Mouse (Mus musculus): ENCODE measurements around the gene Casp2. TPM values are rescaled to one million over a fixed set of nuclear protein-coding genes. Genes with fewer than 3 reads are reported as not detected.

Casp2 gene
- polyA plus RNA-seq, 1 experiment = 16.0 TPM

DNA sequence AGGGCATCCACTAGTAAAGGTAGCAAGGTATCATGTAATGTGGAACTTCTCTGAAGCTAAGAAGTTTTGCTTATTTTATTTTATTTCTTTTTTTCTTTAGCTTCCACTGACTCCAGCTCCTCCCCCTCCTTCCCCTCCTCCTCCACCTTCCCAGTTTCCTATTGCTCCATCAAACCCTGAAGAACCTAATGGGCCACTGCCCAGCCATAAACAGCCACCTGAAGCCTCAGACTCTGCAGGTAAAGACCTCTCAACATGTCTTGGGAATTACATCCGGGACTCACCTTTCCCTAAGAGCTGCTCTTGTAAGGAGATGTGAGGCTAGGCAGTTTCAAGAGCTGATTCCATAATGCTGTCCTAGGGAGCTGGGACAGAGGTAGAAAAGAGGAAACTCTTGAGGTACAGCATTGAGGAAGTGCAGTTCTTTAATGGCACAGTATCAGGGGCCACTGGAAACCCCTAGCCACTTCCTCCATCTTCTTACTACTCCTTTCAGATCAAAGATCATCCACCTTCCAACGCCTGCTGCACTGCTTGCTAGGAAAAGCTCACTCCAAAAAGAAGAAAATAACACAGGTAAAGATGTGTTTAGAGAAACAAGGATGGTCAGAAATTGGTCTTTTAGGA, 45.8 kb downstream of the Casp2 start:
- TF ChIP-seq CTCF (IDR thresholded peaks at IDR 0.05; ENCODE audit: extremely low read depth, insufficient read length, insufficient replicate concordance, low read depth, low read length) (no peak), POLR2A (IDR thresholded peaks at IDR 0.05; ENCODE audit: low read depth, low read length) (no peak)
- Histone ChIP-seq H3K27me3 (ENCODE audit: control insufficient read depth, insufficient read depth, low read length) (no peaks in the 10 kb centered on the region; the same call in 1 of the 2 replicates), H3K4me1 (ENCODE audit: control insufficient read depth, insufficient read depth, insufficient read length, low read length) (peaks cover 6% of the 10 kb centered on the region; the same call in 1 of the 2 replicates), H3K36me3 (ENCODE audit: control insufficient read depth, insufficient read depth, low read length) (no peaks in the 10 kb centered on the region), H3K4me3 (ENCODE audit: low read depth, low read length) (no peak overlapping the region), H3K27ac (ENCODE audit: insufficient read depth, low read depth, low read length) (no peak overlapping the region)
- WGBS = 41% methylated on average over 2 of the region's 2 CpGs

DNA sequence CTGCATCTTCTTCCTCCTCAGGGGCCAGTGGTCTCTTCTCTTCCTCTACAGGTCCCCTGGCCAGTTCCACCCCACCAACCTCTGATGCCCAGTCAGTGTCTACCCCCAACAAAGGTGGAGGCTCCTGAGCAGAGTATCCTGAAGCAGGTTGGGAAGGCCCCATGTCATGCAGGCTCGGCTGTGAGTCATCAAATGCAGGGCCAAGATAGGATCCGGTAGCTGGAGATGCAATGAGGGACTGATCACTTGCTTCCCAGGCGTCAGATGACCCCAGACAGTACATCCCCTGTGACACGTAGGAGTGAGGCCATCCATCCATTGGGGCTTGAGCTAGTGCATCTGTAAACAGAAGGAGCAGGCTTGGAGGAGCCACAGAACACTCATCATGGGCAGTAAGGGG, 53.5 kb downstream of the Casp2 start:
- WGBS = 78% methylated on average over 4 of the region's 4 CpGs
- Histone ChIP-seq H3K4me1 (ENCODE audit: control insufficient read depth, insufficient read depth, insufficient read length, low read length) (no peaks in the 10 kb centered on the region), H3K27ac (ENCODE audit: insufficient read depth, low read depth, low read length) (no peak overlapping the region), H3K27me3 (ENCODE audit: control insufficient read depth, insufficient read depth, low read length) (peaks cover 12% of the 10 kb centered on the region), H3K4me3 (ENCODE audit: low read depth, low read length) (no peak overlapping the region), H3K36me3 (ENCODE audit: control insufficient read depth, insufficient read depth, low read length) (no peaks in the 10 kb centered on the region)
- TF ChIP-seq POLR2A (IDR thresholded peaks at IDR 0.05; ENCODE audit: low read depth, low read length) = no peak
- TF ChIP-seq CTCF (IDR thresholded peaks at IDR 0.05; ENCODE audit: extremely low read depth, insufficient read length, insufficient replicate concordance, low read depth, low read length) = no peak

DNA sequence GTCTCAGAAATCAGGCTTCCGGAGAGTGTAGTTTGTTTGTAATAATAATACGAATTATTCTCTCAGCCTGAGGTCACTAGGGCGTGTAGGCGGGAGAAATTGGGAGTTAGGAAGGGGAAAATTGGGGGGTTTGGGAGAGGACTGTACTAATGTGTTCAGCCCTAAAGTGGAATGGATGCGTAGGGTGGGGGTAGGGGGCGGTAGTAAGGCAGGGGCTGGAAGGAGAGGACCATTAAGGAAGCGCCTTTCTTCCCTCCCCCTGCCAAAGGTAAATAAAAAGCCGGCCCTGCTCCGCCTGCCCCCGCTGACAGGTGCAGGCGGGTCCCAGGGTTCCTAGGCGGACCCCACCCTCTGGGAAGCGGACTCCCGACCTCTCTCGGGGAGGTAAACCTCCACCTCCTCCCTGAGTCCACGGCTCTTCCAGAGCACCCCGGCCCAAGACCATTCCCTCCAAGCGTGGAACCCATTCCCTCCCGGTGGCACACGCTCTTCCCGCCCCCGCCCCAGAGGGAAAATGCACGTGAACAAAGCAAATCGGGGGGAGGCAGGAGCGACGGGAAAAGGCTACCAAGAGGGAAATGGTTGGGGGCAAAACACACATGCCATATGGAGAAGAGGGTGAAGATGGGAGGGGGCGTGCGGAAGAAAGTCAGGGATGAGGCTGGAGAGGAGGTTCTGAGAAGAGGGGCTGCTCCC, 58.7 kb downstream of the Casp2 start:
- TF ChIP-seq POLR2A (IDR thresholded peaks at IDR 0.05; ENCODE audit: low read depth, low read length) = no peak
- no peak for TF ChIP-seq CTCF (IDR thresholded peaks at IDR 0.05; ENCODE audit: extremely low read depth, insufficient read length, insufficient replicate concordance, low read depth, low read length)
- 3% methylated on average over 28 of the region's 28 CpGs for WGBS
- Histone ChIP-seq H3K36me3 (ENCODE audit: control insufficient read depth, insufficient read depth, low read length) (no peaks in the 10 kb centered on the region), H3K27ac (ENCODE audit: insufficient read depth, low read depth, low read length) (no peak overlapping the region), H3K27me3 (ENCODE audit: control insufficient read depth, insufficient read depth, low read length) (peaks cover 27% of the 10 kb centered on the region), H3K4me1 (ENCODE audit: control insufficient read depth, insufficient read depth, insufficient read length, low read length) (peaks cover 3% of the 10 kb centered on the region; the same call in 1 of the 2 replicates), H3K4me3 (ENCODE audit: low read depth, low read length) (peak overlapping the region; percentile 47)

DNA sequence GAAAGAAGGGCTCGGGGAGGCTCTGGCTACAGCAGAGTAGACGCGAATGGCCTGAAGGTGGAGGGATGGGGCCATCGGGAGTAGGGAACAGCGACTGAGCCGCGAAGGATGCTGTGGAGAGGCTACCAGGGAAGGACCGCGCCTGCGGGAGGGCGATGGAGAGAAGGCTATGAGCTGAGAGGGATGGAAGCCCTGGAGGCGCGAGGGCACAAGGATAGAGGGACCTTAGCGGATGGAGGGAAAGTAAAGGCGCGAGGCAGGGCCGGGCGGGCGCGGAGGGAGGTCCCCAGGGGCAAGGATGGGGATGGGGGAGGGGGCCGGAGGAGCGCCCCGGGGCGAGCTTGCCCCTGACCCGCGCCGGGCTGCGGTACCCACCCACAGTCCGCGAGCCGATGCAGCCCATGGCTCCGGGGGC, 59.3 kb downstream of the Casp2 start:
- no peak for TF ChIP-seq CTCF (IDR thresholded peaks at IDR 0.05; ENCODE audit: extremely low read depth, insufficient read length, insufficient replicate concordance, low read depth, low read length)
- TF ChIP-seq POLR2A (IDR thresholded peaks at IDR 0.05; ENCODE audit: low read depth, low read length) = no peak

DNA sequence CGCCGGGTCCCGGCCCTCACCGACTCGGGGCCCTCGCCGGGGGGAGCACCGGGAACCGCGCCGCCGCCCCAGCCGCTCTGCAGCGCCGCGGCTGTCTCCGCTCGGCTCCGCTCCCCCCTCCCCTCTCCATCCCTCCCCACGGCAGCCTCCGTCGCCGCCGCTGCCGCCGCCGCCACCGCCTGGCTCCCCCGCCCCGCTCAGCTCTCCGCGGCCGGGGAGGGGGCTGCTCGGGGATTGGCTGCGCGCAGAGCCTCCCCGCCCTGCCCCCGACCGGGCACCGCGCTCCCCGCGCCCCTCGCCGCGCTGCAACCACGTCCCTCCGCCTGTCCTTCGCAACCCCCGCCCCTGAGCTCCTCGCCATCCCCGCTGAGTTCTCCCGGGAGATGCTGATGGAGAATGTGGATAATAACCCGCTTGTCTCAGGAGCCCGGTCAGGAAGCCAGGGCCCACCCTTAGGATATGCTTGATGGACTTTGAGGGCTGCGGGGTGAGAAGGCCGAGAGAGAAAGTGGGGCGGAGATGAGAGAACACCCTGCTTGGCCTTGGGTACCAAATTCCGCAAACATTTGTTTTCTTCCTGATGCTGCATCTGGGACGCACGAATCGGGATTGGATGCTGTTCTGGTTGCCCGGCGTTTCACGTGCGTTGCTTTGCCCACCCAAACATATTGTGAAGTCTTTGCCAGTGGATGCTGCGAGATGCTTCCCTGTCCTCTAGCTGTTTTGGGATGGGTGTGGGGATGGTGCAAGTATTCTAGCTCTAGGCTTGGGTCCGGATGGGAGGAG, 59.9 kb downstream of the Casp2 start, which contains the start of gene Fam131b:
Gene Fam131b (minus strand): TSS at position 162 of the 786 bp plus-strand sequence.
- Histone ChIP-seq H3K4me3 (ENCODE audit: low read depth, low read length) (peak within 1 kb of the TSS; percentile 47), H3K27me3 (ENCODE audit: control insufficient read depth, insufficient read depth, low read length) (peaks cover 27% of the 10 kb centered on the region), H3K4me1 (ENCODE audit: control insufficient read depth, insufficient read depth, insufficient read length, low read length) (peaks cover 3% of the 10 kb centered on the region; the same call in 1 of the 2 replicates), H3K27ac (ENCODE audit: insufficient read depth, low read depth, low read length) (no peak within 1 kb of the TSS), H3K36me3 (ENCODE audit: control insufficient read depth, insufficient read depth, low read length) (no peaks in the 10 kb centered on the region)
- no peak for TF ChIP-seq POLR2A (IDR thresholded peaks at IDR 0.05; ENCODE audit: low read depth, low read length)
- WGBS = 2% methylated on average over 47 of the region's 68 CpGs

More for the DNA sequence above, 59.3 kb downstream of the Casp2 start:
- Histone ChIP-seq H3K36me3 (ENCODE audit: control insufficient read depth, insufficient read depth, low read length) (no peaks in the 10 kb centered on the region), H3K27ac (ENCODE audit: insufficient read depth, low read depth, low read length) (no peak overlapping the region), H3K4me1 (ENCODE audit: control insufficient read depth, insufficient read depth, insufficient read length, low read length) (peaks cover 3% of the 10 kb centered on the region; the same call in 1 of the 2 replicates), H3K4me3 (ENCODE audit: low read depth, low read length) (peak overlapping the region; percentile 47), H3K27me3 (ENCODE audit: control insufficient read depth, insufficient read depth, low read length) (peaks cover 27% of the 10 kb centered on the region)
- under 1% methylated on average over 28 of the region's 32 CpGs for WGBS

DNA sequence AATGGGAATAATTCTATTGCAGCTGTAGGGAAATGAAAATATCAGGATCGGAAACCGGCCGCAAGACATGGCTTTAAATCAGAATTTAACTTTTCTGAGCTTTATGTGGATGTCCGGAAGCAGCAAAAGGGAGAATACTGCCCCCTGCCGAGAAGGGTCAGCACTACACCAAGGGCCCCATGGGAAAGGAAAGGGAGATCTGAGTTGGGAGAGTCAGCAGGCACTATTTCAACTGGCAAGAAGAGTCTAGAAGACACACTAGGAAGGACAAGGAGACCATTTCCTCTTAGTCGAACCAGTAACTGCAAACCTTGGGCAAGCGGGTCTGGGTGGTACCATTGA, 60.5 kb downstream of the Casp2 start:
- Histone ChIP-seq H3K4me3 (ENCODE audit: low read depth, low read length) (no peak overlapping the region), H3K36me3 (ENCODE audit: control insufficient read depth, insufficient read depth, low read length) (no peaks in the 10 kb centered on the region), H3K27ac (ENCODE audit: insufficient read depth, low read depth, low read length) (no peak overlapping the region), H3K4me1 (ENCODE audit: control insufficient read depth, insufficient read depth, insufficient read length, low read length) (peaks cover 3% of the 10 kb centered on the region; the same call in 1 of the 2 replicates), H3K27me3 (ENCODE audit: control insufficient read depth, insufficient read depth, low read length) (peaks cover 27% of the 10 kb centered on the region)
- WGBS = 9% methylated on average over 7 of the region's 7 CpGs
- TF ChIP-seq POLR2A (IDR thresholded peaks at IDR 0.05; ENCODE audit: low read depth, low read length) (no peak), CTCF (IDR thresholded peaks at IDR 0.05; ENCODE audit: extremely low read depth, insufficient read length, insufficient replicate concordance, low read depth, low read length) (peak; percentile 85; the same call in 1 of the 2 replicates)

DNA sequence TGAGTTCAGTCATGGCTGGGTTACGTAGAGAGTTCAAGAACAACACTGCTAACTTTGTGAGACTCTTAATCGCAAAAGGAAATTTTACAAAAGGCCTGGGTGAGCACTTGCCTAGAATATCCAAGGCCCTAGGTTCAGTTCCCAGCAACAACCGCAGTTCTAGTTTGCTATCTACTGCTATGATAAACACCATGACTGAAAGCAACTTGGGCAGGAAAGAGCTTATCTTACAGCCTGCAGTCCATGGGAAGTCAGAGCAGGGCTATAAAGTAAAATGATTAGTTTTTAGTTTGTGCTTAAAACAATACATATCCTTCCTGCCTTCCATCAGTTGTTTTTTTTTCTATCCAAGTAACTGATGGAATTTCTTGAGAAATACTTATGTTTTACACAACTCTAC, 61.7 kb downstream of the Casp2 start:
- H3K4me1 ChIP-seq (ENCODE audit: control insufficient read depth, insufficient read depth, insufficient read length, low read length) = peaks cover 3% of the 10 kb centered on the region; the same call in 1 of the 2 replicates
- no peak overlapping the region for H3K4me3 ChIP-seq (ENCODE audit: low read depth, low read length)
- TF ChIP-seq CTCF (IDR thresholded peaks at IDR 0.05; ENCODE audit: extremely low read depth, insufficient read length, insufficient replicate concordance, low read depth, low read length) (no peak), POLR2A (IDR thresholded peaks at IDR 0.05; ENCODE audit: low read depth, low read length) (no peak)
- peaks cover 27% of the 10 kb centered on the region for H3K27me3 ChIP-seq (ENCODE audit: control insufficient read depth, insufficient read depth, low read length)
- WGBS = 86% methylated on average over 3 of the region's 3 CpGs
- H3K36me3 ChIP-seq (ENCODE audit: control insufficient read depth, insufficient read depth, low read length) = no peaks in the 10 kb centered on the region
- no peak overlapping the region for H3K27ac ChIP-seq (ENCODE audit: insufficient read depth, low read depth, low read length)

Measured in small intestine, adult 2 months (tissue).